Mouse (Mus musculus) E14TG2a.4 (cell line): ENCODE data around the gene Leng9.

ENCODE experiments used
- CTCF ChIP-seq: conservative IDR thresholded peaks from 2 replicates; pipeline ENCODE4 v1.5.1; 2014; ENCODE audit warnings: low read length
- NANOG ChIP-seq: IDR thresholded peaks from 2 replicates; pipeline ENCODE4 v1.6.1; 2014; ENCODE audit warnings: borderline replicate concordance, low read length, mixed read lengths
- POU5F1 ChIP-seq: IDR thresholded peaks from 2 replicates; pipeline ENCODE4 v1.6.1; 2014; ENCODE audit warnings: low read length, borderline replicate concordance

- TF ChIP-seq CTCF (no peak), POU5F1 (no peak), NANOG (no peak)
Observed at GRCm38 (mm10) chr7:4119976-4120921, 29.9 kb downstream of the Leng9 start.
